Mouse (Mus musculus) megakaryocyte progenitor cell, adult 5-6 weeks (primary cell): ENCODE measurements around the gene Mrpl47. TPM values are rescaled to one million over a fixed set of nuclear protein-coding genes. Genes with fewer than 3 reads are reported as not detected.
"Not testable (repeated sequence)": the region's sequence is repeated elsewhere in the genome, so short reads cannot be mapped to it uniquely, and the experiment has no call there.

Experiments
- ATAC-seq: replicated peaks from 2 replicates; pipeline ENCODE4 v1.8.0; 2016; ENCODE audit warnings: mild to moderate bottlenecking, moderate TSS enrichment, inconsistent platforms; ENCODE audit not compliant: poor library complexity
- total RNA-seq, 2 experiments: library from RNA; stranded (forward) in 1 of 2; stranded (reverse) in 1 of 2; fragments of 157-497, 149-512 nt in 1 of 2; fragments of 200-1000 nt in 1 of 2; gene quantifications; 2 replicates each; pipeline versions ENCODE4 v1.2.3 to v1.2.4; 2015 to 2017

The Mrpl47 gene
- total RNA-seq (2015) (53.2 and 53.8 TPM in 2 replicates), total RNA-seq (2017) (21.2 and 27.1 TPM in 2 replicates)

GRCm38 (mm10) chr3:32737172-32737655 lies at the start of gene Mrpl47:
Mrpl47 (minus strand) TSS chr3:32737605.
- ATAC-seq, result peak; percentile 18

GRCm38 (mm10) chr3:32770781-32771180 lies 33.4 kb upstream of the Mrpl47 start:
- ATAC-seq, result no peak

- ATAC-seq, result no peak
Measured at GRCm38 (mm10) chr3:32763902-32764301, 26.5 kb upstream of the Mrpl47 start.

GRCm38 (mm10) chr3:32762962-32763361 lies 25.6 kb upstream of the Mrpl47 start:
- ATAC-seq, result no peak

GRCm38 (mm10) chr3:32759212-32759611 lies 21.8 kb upstream of the Mrpl47 start:
- no peak for ATAC-seq

GRCm38 (mm10) chr3:32754384-32754915 lies 17.0 kb upstream of the Mrpl47 start:
- no peak for ATAC-seq

GRCm38 (mm10) chr3:32749820-32750579 lies 12.6 kb upstream of the Mrpl47 start:
- ATAC-seq, result no peak

GRCm38 (mm10) chr3:32748384-32748783 lies 11.0 kb upstream of the Mrpl47 start:
- no peak for ATAC-seq

GRCm38 (mm10) chr3:32745426-32745825 lies 8.0 kb upstream of the Mrpl47 start:
- ATAC-seq, result not testable (repeated sequence)

- no peak for ATAC-seq
Measured at GRCm38 (mm10) chr3:32745001-32745400, 7.6 kb upstream of the Mrpl47 start.

GRCm38 (mm10) chr3:32742276-32742780 lies 4.9 kb upstream of the Mrpl47 start:
- ATAC-seq, result no peak

GRCm38 (mm10) chr3:32738549-32738948 lies 1.1 kb upstream of the Mrpl47 start:
- no peak for ATAC-seq

- peak; percentile 91 for ATAC-seq
Measured at GRCm38 (mm10) chr3:32736244-32737171, 897 bp downstream of the Mrpl47 start, which contains the start of gene Ndufb5. Ndufb5 (plus strand) TSS chr3:32736990.

GRCm38 (mm10) chr3:32727861-32728260 lies 9.5 kb downstream of the Mrpl47 start:
- no peak for ATAC-seq

- no peak for ATAC-seq
Measured at GRCm38 (mm10) chr3:32725951-32726350, 11.5 kb downstream of the Mrpl47 start.

GRCm38 (mm10) chr3:32724191-32724590 lies 13.2 kb downstream of the Mrpl47 start:
- ATAC-seq, result no peak

- no peak for ATAC-seq
Measured at GRCm38 (mm10) chr3:32718271-32718670, 19.1 kb downstream of the Mrpl47 start.

- ATAC-seq, result not testable (repeated sequence)
Measured at GRCm38 (mm10) chr3:32717403-32717802, 20.0 kb downstream of the Mrpl47 start.

- no peak for ATAC-seq
Measured at GRCm38 (mm10) chr3:32713711-32714110, 23.7 kb downstream of the Mrpl47 start.

GRCm38 (mm10) chr3:32709388-32709787 lies 28.0 kb downstream of the Mrpl47 start:
- ATAC-seq, result no peak
